Mouse (Mus musculus) lung, postnatal 0 days (tissue): ENCODE measurements around the gene Tmem184b.

Experiments
- CTCF ChIP-seq: IDR thresholded peaks from 2 replicates; pipeline ENCODE4 v1.5.1; 2016; ENCODE audit warnings: antibody characterized with exemption, mild to moderate bottlenecking
- EP300 ChIP-seq: IDR thresholded peaks from 2 replicates; pipeline ENCODE4 v1.6.1; 2016; ENCODE audit warnings: antibody characterized with exemption, mild to moderate bottlenecking, control low read depth

- TF ChIP-seq CTCF (no peak), EP300 (no peak)
These were observed 38.3 kb downstream of the Tmem184b start for GRCm38 (mm10) chr15:79365068-79365467.
